Comparison of ENCODE assay signal across 9 mouse cellular contexts in the genomic region with DNA sequence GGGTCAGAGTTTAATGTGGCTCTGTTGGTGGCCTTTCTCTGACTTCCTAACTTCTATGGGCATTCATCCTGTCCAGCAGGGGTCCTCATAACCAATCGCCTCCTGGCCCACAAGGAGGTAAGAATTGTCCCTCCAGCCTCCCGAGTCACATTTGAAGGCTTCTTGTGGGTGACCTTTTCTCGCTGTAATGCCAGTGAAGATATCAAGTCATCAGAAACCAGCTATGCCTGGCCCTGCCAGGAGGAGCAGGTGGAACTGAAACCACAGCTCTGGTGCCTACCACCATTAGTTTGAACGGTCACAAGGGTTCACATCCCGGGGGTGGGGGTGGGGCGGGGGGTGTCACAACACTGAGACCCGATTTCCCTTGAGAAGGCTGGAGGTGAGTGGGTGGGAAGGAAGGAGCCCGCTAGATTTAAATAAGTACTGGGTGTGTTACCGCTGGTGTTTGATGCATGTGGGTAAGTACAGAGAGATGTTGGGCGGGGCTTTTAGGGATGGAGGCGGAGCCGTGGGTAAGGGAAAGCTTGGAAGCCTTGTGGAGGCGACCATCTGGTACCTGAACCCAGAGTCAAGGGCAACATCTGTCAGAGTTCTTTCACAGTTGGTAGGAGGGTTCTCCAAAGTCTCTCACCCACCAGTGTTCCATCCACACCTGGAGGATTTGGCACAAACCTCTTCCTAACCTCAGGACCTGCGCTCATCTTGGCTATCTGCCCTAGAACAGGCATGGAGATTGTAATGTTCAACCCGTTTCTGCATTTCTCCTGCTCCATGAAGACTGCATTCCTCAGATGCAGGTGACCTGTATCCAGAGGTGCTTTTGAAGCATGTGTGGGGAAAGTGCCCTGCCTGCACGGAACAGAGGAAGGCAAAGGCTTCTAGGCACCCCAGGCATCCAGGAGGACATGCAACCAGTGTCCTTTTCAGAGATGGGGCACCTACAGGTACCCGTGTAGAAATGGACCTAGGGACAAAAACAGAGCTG.
DNase-seq lines count a peak whose midpoint lies in the region; ATAC-seq and TF ChIP-seq lines count a peak whose summit lies in the region.
"Had no signal": no experiment of that assay in that cellular context is flagged by ENCODE, and none has a peak within 500 bp of the region (broad histone marks: within the 10 kb centered on the region; RNA-seq: fewer than 3 reads in every experiment).

No protein-coding gene starts in this region.

- H3K9me3 ChIP-seq in kidney, embryonic 16.5 days (ENCODE audit: low read length), result no peaks in the 10 kb centered on the region
- no peaks in the 10 kb centered on the region for H3K9me3 ChIP-seq in kidney, postnatal 0 days (replicated peaks; ENCODE audit: low read length)
- H3K9me3 ChIP-seq in forebrain, postnatal 0 days (ENCODE audit: low read length), result no peaks in the 10 kb centered on the region
- H3K9me3 ChIP-seq: limb, embryonic 15.5 days had no signal

- no peak overlapping the region for H3K9ac ChIP-seq in kidney, embryonic 16.5 days (replicated peaks; ENCODE audit: low read length)
- no peak overlapping the region for H3K9ac ChIP-seq in kidney, postnatal 0 days (ENCODE audit: low read depth, low read length)
- H3K9ac ChIP-seq in forebrain, postnatal 0 days, result no peak overlapping the region
- H3K9ac ChIP-seq: limb, embryonic 15.5 days had no signal

- ATAC-seq in kidney, embryonic 16.5 days (ENCODE audit: low FRiP score, low TSS enrichment), result no peak
- no peak for ATAC-seq in kidney, postnatal 0 days (replicated peaks; ENCODE audit: low FRiP score, low read depth)
- no peak for ATAC-seq in forebrain, postnatal 0 days
- no peak for ATAC-seq in monocyte, adult 5-6 weeks (replicated peaks; ENCODE audit: insufficient number of reproducible peaks, low FRiP score, low TSS enrichment, poor library complexity, severe bottlenecking)

- no peak overlapping the region for H3K4me2 ChIP-seq in kidney, embryonic 16.5 days (replicated peaks; ENCODE audit: low read depth, low read length)
- H3K4me2 ChIP-seq in kidney, postnatal 0 days (ENCODE audit: low read length), result no peak overlapping the region
- H3K4me2 ChIP-seq in forebrain, postnatal 0 days (ENCODE audit: low read depth), result no peak overlapping the region
- H3K4me2 ChIP-seq: limb, embryonic 15.5 days had no signal

- H3K4me1 ChIP-seq in kidney, embryonic 16.5 days (ENCODE audit: insufficient read depth, low read length), result peaks cover 3% of the 10 kb centered on the region; the same call in 1 of the 2 replicates
- no peaks in the 10 kb centered on the region for H3K4me1 ChIP-seq in kidney, postnatal 0 days (replicated peaks; ENCODE audit: insufficient read depth, low read length)
- H3K4me1 ChIP-seq in forebrain, postnatal 0 days (ENCODE audit: insufficient read depth), result no peaks in the 10 kb centered on the region

- no peak overlapping the region for H3K27ac ChIP-seq in kidney, embryonic 16.5 days (ENCODE audit: low read length)
- H3K27ac ChIP-seq in kidney, postnatal 0 days, result peak overlapping the region; percentile 36; the same call in 1 of the 2 replicates
- H3K27ac ChIP-seq in forebrain, postnatal 0 days (ENCODE audit: low read depth, low read length), result no peak overlapping the region
- H3K27ac ChIP-seq: limb, embryonic 15.5 days had no signal

- H3K36me3 ChIP-seq in kidney, embryonic 16.5 days (ENCODE audit: insufficient read depth, low read length), result no peaks in the 10 kb centered on the region
- no peaks in the 10 kb centered on the region for H3K36me3 ChIP-seq in kidney, postnatal 0 days (ENCODE audit: insufficient read depth, low read length)
- no peaks in the 10 kb centered on the region for H3K36me3 ChIP-seq in forebrain, postnatal 0 days (ENCODE audit: insufficient read depth)
- H3K36me3 ChIP-seq: limb, embryonic 15.5 days had no signal

- no peak overlapping the region for H3K4me3 ChIP-seq in kidney, embryonic 16.5 days (ENCODE audit: low read length)
- H3K4me3 ChIP-seq in kidney, postnatal 0 days (replicated peaks; ENCODE audit: low read depth, low read length), result no peak overlapping the region
- H3K4me3 ChIP-seq in forebrain, postnatal 0 days (ENCODE audit: low read depth, low read length), result no peak overlapping the region
- H3K4me3 ChIP-seq: limb, embryonic 15.5 days had no signal

- 59% methylated on average over 17 of the region's 17 CpGs for WGBS in kidney, embryonic 16.5 days
- WGBS in kidney, postnatal 0 days, result 54% methylated on average over 17 of the region's 17 CpGs
- WGBS in forebrain, postnatal 0 days, result 66% methylated on average over 17 of the region's 17 CpGs

- DNase-seq in kidney, adult 11 months, result peak; percentile 57
- DNase-seq in R1 (ENCODE audit: low read depth, low spot score), result peak; percentile 42
- DNase-seq in kidney, postnatal 0 days (ENCODE audit: low spot score), result no peak
- peak; percentile 54 to 62 for DNase-seq in spleen, postnatal 36 days (ENCODE audit: low spot score in 2 of 2)
- no peak for DNase-seq in yolk sac, embryonic 10.5 days (ENCODE audit: low spot score)
- no peak for DNase-seq in forebrain, postnatal 0 days

- no peaks in the 10 kb centered on the region for H3K27me3 ChIP-seq in kidney, embryonic 16.5 days (ENCODE audit: insufficient read depth, low read length)
- H3K27me3 ChIP-seq in kidney, postnatal 0 days (ENCODE audit: insufficient read depth, low read length), result no peaks in the 10 kb centered on the region
- H3K27me3 ChIP-seq in forebrain, postnatal 0 days (ENCODE audit: insufficient read depth, low read length), result no peaks in the 10 kb centered on the region
- H3K27me3 ChIP-seq: limb, embryonic 15.5 days had no signal

- TF ChIP-seq CTCF in kidney, postnatal 0 days (IDR thresholded peaks at IDR 0.05; ENCODE audit: low read depth), result peak; percentile 58
- no peak for TF ChIP-seq CTCF in forebrain, postnatal 0 days (IDR thresholded peaks at IDR 0.05; ENCODE audit: low read depth)

Comparison
In these comparisons a context has a peak if more than half of its experiments do, and no peak if none do; other contexts are left out.
1. DNase-seq: peak in kidney, adult 11 months (single experiment), R1 (single experiment) and spleen, postnatal 36 days (2 of 2); none in kidney, postnatal 0 days (single experiment), yolk sac, embryonic 10.5 days (single experiment) and forebrain, postnatal 0 days (single experiment).